Mouse (Mus musculus) thymus, adult 2 months (tissue): ENCODE results near the gene Crb1.

ENCODE experiments used
- CTCF ChIP-seq: fragments of 200-500 bp; IDR thresholded peaks from 2 replicates; pipeline ENCODE4 v1.5.1; 2012; ENCODE audit warnings: mild to moderate bottlenecking, control low read depth, low read length, moderate library complexity, borderline replicate concordance; ENCODE audit not compliant: control insufficient read depth, poor library complexity, insufficient read depth; ENCODE audit errors: extremely low read depth
- POLR2A ChIP-seq: fragments of 200-500 bp; IDR thresholded peaks from 2 replicates; pipeline ENCODE4 v1.6.1; 2012; ENCODE audit warnings: mild to moderate bottlenecking, low read length, control low read depth, moderate library complexity; ENCODE audit not compliant: control insufficient read depth, poor library complexity, insufficient read depth; ENCODE audit errors: extremely low read depth

DNA sequence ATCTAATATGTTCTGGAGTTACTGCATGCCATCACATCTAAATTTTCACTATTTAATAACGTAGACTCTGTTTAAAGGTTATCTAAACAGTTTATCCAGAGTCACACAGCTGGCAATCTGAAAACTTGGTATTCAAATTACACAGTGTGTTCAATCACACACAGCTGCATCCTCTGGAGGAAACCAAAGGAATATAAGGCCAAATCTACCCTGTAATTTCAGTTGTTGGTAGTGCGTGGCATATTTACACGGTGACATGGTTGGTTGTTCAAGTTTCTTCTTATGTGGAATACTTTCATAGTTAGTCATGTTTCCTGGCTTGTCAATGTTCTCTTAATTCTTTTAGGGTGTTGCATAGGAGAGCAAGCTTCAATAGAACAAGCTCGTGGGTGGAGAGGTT is 166.4 kb downstream of the Crb1 start:
- TF ChIP-seq POLR2A (no peak), CTCF (no peak)
